Mouse (Mus musculus): ENCODE data around the gene Muc1.
"Not testable (repeated sequence)": the region's sequence is repeated elsewhere in the genome, so short reads cannot be mapped to it uniquely, and the experiment has no call there.

The Muc1 gene

GRCm38 (mm10) chr3:89210162-89210561 is 18.7 kb upstream of the Muc1 start:
- DNase-seq: no peak

DNA sequence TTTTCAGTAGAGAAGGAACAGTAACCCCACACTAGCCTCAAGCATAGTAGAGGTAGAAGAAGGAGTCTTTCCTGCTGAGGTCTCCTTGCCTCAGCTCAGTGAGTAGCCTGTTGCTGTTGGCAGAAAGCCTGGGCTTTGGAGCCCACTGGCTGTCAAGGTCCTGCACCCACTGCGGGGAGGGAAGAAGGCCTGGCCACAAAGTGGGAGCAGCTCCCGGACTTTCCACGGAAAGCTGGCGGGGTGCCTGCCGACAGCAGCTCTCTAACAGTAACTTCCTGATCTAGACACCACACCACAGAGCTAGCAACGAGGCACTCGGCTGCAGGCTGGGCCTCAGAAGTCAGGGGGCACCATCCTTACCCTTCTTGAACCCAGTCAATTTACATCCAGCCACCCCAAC is 18.1 kb upstream of the Muc1 start:
- no peak for DNase-seq

GRCm38 (mm10) chr3:89213803-89214530 is 14.9 kb upstream of the Muc1 start:
- DNase-seq: peak; percentile 90

DNA sequence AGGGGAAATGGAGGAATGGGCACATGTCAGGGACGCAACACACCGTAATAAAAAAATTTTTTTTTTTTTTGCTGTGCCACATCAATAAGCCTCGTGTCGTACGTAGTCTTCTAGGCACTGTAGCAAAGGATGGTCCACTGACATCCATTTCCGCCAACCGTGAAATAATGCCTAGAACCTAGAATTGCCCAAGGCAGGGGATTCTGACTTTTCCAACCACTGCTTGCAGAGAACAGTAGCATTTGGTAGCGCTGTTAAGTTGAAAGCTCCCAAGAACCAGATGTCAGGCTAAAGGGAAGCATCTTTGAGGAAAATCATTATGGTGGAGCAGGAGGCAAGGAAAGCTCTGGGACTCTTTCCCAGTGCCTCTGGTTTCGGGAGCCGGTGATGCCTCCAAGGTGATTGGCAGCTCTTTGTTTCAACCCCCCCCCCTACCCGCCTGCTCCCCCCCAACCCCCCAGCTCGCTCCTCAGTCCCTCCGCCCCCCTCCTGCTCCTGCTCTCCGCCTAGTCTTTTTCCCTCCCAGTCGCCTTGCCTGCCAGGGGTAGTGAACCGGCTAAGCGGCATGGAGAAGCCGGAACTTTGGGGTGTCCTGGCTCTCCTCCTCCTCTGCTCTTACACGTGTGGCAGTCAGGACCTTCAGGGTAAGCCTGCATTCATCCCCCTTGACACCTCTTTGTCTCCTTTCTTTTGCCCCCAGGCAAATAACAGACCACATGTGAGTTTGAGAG is 14.0 kb upstream of the Muc1 start, which contains the start of gene Thbs3:
Gene Thbs3 (plus strand): TSS at position 500 of the 731 bp plus-strand sequence.
- DNase-seq: peak; percentile 37

DNA sequence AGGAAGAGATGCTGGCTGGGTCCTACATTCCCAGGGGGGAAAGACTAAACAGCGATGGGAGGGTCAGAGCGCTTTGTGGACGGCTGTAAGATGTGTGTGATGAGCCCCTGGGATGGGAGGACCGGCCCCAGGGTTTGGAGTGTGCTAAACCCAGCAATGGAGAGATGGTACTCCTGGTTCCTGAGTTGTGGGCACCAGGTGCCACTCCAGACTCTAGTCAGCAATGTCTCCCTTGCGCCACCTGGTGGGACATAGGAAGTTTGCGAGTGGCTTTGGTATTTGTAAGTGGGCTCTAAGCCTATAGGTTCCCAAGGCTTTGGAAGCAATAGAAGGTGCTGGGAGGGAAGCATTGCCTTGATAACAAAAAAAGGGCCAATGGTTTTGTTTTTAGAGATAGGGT is 13.0 kb upstream of the Muc1 start:
- peak; percentile 87 for DNase-seq

DNA sequence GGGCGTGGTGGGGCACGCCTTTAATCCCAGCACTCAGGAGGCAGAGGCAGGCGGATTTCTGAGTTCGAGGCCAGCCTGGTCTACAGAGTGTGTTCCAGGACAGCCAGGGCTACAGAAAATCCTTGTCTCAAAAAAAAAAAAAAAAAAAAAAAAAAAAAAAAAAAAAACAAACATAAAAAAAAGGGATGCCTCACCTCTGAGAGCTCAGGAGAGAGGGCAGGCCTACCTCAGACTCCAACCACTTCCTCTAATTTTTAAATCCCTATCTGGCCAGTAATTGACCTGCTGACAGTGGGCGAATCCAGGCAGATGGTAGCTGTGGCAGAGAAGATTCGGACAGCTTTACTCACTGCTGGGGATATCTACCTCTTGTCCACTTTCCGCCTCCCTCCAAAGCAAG is 12.4 kb upstream of the Muc1 start:
- not testable (repeated sequence) for DNase-seq

DNA sequence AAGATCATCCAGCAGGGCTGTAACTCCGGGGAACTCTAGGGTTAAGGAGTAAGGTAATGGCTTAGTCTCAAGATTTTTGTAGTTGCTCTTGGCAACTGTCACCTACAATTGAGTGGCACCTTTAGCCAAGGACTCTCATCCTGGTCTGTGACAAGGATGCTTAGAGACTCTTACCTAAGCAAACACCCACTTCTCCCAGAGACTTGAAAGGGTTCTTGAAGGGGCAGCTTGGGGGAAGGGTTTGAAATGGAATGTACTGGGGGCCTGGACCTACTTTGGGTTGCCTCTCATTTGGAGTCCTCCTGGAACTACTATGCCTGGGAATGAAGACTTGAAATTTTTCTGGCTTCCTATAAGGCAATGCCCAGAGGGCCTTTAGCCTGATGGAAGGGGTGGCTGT is 10.6 kb upstream of the Muc1 start:
- DNase-seq: no peak

GRCm38 (mm10) chr3:89219546-89219945 is 9.3 kb upstream of the Muc1 start:
- peak; percentile 1 for DNase-seq

DNA sequence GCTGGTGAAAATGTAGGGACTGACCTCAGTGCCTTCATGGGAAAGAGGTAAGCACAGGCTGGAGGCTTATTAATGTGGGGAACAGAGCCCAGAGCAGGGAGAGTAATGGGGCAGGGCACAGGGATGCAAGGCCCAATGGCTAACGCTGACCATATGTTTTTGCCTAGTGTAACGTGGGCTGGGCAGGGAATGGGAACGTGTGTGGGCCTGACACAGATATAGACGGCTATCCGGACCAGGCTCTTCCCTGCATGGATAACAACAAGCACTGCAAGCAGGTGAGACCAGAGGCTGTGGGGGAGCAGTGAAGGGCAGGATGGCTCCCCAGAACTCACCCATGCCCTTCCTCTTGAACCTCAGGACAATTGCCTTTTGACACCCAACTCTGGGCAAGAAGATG is 7.7 kb upstream of the Muc1 start:
- DNase-seq: peak; percentile 8

DNA sequence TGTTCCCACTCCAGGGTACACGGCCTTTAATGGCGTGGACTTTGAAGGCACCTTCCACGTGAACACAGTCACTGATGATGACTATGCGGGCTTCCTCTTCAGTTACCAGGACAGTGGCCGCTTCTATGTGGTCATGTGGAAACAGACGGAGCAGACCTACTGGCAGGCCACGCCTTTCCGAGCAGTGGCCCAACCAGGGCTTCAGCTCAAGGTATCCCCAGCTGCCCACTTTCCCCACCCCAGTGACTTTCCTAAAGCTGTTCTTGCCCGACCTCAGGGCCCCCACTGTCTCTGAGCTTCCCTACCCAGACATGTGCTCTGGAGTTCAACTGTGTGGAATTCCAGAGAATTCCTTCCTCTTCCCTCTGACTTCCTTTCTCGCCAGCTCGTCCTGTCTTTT is 4.1 kb upstream of the Muc1 start:
- no peak for DNase-seq

- no peak for DNase-seq
Measured at GRCm38 (mm10) chr3:89225321-89225815, 3.5 kb upstream of the Muc1 start.

DNA sequence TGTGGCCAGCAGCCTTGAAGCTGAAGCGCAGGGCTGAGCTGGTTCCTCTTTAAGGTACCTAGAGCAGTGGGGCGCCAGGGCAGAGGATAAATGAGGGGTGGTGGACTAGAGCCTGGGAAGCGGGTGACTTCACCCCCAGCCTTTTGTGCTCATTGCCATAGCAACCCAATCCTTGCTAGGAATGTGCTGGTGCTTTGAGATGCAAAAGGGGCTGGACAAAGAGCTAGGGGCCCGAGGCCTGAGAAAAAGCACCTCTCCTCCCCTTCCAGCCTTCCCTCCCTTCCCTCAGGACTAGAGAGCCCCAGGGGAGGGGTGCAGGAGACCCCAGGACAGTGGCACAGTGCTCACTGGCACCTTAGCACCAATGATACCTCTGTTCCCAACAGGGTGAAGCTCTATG is 2.9 kb upstream of the Muc1 start:
- no peak for DNase-seq

GRCm38 (mm10) chr3:89226361-89226760 is 2.5 kb upstream of the Muc1 start:
- no peak for DNase-seq

DNA sequence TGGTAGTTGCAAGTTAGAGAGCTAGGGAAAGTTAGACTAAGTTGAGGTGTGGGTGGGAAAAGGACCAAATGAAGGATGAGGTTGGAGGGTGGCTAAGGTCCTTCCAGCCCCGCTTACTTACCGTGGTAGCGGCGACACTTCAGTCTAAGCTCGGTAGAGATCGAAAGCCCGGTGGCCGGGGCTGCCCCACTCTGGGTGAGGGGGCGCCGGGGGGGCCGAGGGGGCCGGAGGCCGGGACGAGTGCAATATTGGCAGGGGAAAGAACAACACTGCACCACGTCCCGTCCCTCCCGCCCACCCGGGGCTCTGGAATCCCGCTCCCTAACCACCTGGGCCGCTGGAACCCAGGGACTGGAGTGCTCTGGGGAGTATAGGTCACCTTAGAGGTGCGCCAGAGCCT is 2.0 kb upstream of the Muc1 start, which contains the start of gene Mtx1:
Gene Mtx1 (minus strand): TSS at position 189 of the 400 bp plus-strand sequence.
- DNase-seq: no peak

- DNase-seq: peak; percentile 85
Measured at GRCm38 (mm10) chr3:89227307-89228179, 1.3 kb upstream of the Muc1 start.

DNA sequence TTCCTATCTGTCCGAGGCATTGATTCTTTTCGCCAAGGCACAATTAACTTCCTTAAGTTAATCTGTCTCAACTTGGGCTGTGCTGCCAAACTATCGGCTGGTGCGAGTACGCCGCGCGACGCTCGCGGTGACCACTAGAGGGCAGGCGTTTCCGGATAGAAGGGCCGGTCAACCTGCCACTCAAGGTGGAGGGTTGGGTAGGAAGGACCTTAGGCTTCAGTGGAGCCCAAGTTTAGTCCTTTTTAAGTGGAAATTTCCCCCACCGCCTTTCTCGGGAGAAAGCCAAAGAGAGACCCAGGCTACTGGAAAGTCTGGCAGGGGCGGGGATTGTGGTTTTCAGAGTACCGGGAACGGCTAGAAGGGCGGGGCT is 692 bp upstream of the Muc1 start:
- peak; percentile 82 for DNase-seq

DNA sequence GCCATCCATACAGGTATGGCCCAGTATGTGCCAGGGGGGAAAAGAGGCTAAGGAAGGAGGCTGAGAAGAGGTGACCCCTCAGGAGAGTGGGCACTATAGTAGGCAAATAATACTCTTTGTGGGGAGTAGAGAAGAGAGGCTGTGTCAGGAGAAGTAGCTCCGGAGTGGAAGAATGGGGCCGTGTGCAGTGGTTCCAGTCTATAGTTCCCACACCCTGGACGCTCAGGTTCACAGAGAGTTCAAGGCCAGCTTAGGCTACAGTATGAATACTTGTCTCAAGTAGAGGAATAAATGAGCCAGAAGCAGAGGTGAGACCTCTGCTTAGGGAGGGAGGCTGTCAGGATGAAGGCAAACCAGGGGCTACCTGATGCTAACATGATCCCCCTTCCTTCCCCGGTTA is 419 bp downstream of the Muc1 start:
- no peak for DNase-seq

DNA sequence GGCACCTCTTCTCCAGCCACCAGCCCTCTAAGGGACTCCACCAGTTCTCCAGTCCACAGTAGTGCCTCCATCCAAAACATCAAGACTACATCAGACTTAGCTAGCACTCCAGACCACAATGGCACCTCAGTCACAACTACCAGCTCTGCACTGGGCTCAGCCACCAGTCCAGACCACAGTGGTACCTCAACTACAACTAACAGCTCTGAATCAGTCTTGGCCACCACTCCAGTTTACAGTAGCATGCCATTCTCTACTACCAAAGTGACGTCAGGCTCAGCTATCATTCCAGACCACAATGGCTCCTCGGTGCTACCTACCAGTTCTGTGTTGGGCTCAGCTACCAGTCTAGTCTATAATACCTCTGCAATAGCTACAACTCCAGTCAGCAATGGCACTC is 1.7 kb downstream of the Muc1 start:
- DNase-seq: no peak

- DNase-seq: no peak
Measured at GRCm38 (mm10) chr3:89231345-89231744, 2.5 kb downstream of the Muc1 start.

DNA sequence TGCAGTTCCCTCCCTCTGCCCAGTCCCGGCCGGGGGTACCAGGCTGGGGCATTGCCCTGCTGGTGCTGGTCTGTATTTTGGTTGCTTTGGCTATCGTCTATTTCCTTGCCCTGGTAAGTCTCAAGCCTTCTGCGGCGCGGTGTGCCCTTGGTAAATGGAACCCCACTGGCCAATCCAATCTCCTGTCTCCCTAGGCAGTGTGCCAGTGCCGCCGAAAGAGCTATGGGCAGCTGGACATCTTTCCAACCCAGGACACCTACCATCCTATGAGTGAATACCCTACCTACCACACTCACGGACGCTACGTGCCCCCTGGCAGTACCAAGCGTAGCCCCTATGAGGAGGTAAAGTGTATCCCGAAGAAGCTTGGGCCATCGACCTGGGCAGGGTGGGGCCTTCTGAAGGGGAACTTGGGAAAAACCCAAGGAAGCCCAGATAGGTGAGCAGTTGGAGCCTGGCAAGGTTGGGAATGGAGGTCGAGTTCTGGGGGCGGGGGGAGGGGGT is 3.0 kb downstream of the Muc1 start:
- DNase-seq: no peak

DNA sequence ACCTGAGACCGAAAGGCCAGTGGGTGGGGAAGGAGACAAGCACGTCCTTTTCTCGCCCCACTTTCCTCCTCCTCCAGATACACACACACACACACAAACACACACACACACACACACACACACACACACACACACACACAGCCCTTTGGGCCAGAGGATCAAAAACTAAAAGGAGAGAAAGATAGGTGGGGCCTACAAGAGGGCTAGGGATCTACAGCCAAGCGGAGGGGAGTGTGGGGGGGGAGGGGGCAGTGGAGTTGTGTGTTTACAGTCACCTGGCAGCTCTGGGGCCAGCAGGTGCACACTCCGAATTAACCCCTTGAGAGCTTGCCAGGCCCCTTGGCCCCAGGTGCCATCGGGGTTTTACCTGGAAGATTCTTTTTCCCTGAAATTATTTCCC is 3.8 kb downstream of the Muc1 start:
- DNase-seq: no peak

DNA sequence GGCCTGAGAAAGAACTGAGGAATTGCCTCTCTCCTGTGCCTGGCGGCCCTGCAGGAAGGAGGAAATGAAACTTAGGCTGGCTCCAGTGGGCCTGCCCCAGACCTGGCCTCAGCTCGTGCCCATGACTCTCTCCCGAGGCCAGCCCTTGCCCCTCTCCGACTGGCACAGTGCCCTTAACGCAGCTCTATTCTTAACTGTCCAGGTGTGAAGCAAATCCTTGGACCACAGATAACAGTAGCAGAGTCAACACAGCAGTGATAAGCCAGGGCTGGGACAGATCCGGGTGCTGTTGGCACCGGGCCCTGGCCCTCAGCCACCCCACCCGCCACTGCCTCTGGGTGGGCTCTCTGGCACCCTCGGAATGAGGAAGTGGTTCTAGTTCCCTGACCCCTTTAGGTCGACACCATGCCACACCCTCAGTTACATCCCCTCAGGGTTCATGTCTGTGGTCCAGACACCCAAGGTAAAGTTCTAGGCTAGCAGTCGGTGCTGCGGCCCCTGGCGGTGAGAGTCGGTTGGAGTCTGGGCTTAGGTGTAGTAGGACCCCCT is 4.8 kb downstream of the Muc1 start:
- DNase-seq: no peak

- DNase-seq: no peak
Measured at GRCm38 (mm10) chr3:89236516-89236915, 7.7 kb downstream of the Muc1 start.
